Mouse (Mus musculus) limb, embryonic 15.5 days (tissue): ENCODE results near the gene Usp18. TPM values are rescaled to one million over a fixed set of nuclear protein-coding genes. Genes with fewer than 3 reads are reported as not detected.

Experiments
- ATAC-seq: fragments of 200-750 bp; cut with Nextera tagmentation; 2 replicates; pipeline ENCODE4 v1.8.0; 2017; ENCODE audit warnings: low read depth, moderate TSS enrichment; ENCODE audit not compliant: insufficient number of reproducible peaks, low FRiP score, low TSS enrichment
- H3K27ac ChIP-seq: fragments of 300-500 bp; sonication (generic); 2 replicates; pipeline ENCODE4 v1.5.1; 2015; ENCODE audit warnings: moderate library complexity, mild to moderate bottlenecking, inconsistent platforms
- H3K27me3 ChIP-seq: fragments of 300-500 bp; sonication (generic); 2 replicates; pipeline ENCODE4 v1.6.1; 2015; ENCODE audit warnings: inconsistent platforms
- H3K36me3 ChIP-seq: fragments of 300-500 bp; sonication (generic); 2 replicates; pipeline ENCODE4 v1.6.1; 2015; ENCODE audit warnings: inconsistent platforms
- H3K4me1 ChIP-seq: fragments of 300-500 bp; sonication (generic); 2 replicates; pipeline ENCODE4 v1.6.1; 2015; ENCODE audit warnings: inconsistent platforms
- H3K4me2 ChIP-seq: fragments of 300-500 bp; sonication (generic); 2 replicates; pipeline ENCODE4 v1.6.1; 2015; ENCODE audit warnings: mild to moderate bottlenecking, inconsistent platforms
- H3K4me3 ChIP-seq: fragments of 300-500 bp; sonication (generic); 2 replicates; pipeline ENCODE4 v1.5.1; 2015; ENCODE audit warnings: mild to moderate bottlenecking, inconsistent platforms
- H3K9ac ChIP-seq: fragments of 300-500 bp; sonication (generic); 2 replicates; pipeline ENCODE4 v1.6.1; 2015; ENCODE audit warnings: inconsistent platforms
- H3K9me3 ChIP-seq: fragments of 300-500 bp; sonication (generic); 2 replicates; pipeline ENCODE4 v1.6.1; 2016; ENCODE audit warnings: inconsistent platforms
- WGBS: fragments of 180-500 bp; shearing (Covaris S2); methylation state at CpG from one replicate; pipeline ENCODE4 v1.1.7; 2015; 5-methylcytosine and 5-hydroxymethylcytosine counted together
- polyA plus RNA-seq: library from polyadenylated mRNA; unstranded; fragments of >200 nt; fragmentation: Nextera tagmentation; extraction: Ambion mirVana; gene quantifications from 2 replicates; pipeline ENCODE4 v1.2.1, GENCODE M21; 2015

The Usp18 gene
- polyA plus RNA-seq, 1 experiment from 2014 or later = 2.0 TPM

- Histone ChIP-seq H3K36me3 (no peaks in the 10 kb centered on the region), H3K4me2 (no peak overlapping the region), H3K27me3 (no peaks in the 10 kb centered on the region), H3K9me3 (no peaks in the 10 kb centered on the region), H3K27ac (no peak overlapping the region), H3K9ac (no peak overlapping the region), H3K4me1 (no peaks in the 10 kb centered on the region), H3K4me3 (no peak overlapping the region)
- no peak for ATAC-seq
- 78% methylated on average over 2 of the region's 2 CpGs for WGBS
These were observed 19.0 kb upstream of the Usp18 start for GRCm38 (mm10) chr6:121226744-121227143.

GRCm38 (mm10) chr6:121228421-121228820, 17.3 kb upstream of the Usp18 start:
- no peak overlapping the region for H3K9ac ChIP-seq
- no peak overlapping the region for H3K27ac ChIP-seq
- no peaks in the 10 kb centered on the region for H3K9me3 ChIP-seq
- 76% methylated on average over 8 of the region's 8 CpGs for WGBS
- H3K36me3 ChIP-seq = no peaks in the 10 kb centered on the region
- H3K27me3 ChIP-seq = no peaks in the 10 kb centered on the region
- H3K4me3 ChIP-seq = no peak overlapping the region
- no peak for ATAC-seq
- H3K4me1 ChIP-seq = no peaks in the 10 kb centered on the region
- no peak overlapping the region for H3K4me2 ChIP-seq

- no peak overlapping the region for H3K4me2 ChIP-seq
- H3K27me3 ChIP-seq = no peaks in the 10 kb centered on the region
- H3K4me3 ChIP-seq = no peak overlapping the region
- H3K36me3 ChIP-seq = no peaks in the 10 kb centered on the region
- ATAC-seq = no peak
- H3K9ac ChIP-seq = no peak overlapping the region
- no peaks in the 10 kb centered on the region for H3K4me1 ChIP-seq
- H3K27ac ChIP-seq = no peak overlapping the region
- no peaks in the 10 kb centered on the region for H3K9me3 ChIP-seq
- WGBS = 44% methylated on average over 1 of the region's 1 CpGs
These were observed 13.1 kb upstream of the Usp18 start for GRCm38 (mm10) chr6:121232652-121233051.

- no peak for ATAC-seq
- Histone ChIP-seq H3K9me3 (no peaks in the 10 kb centered on the region), H3K4me1 (no peaks in the 10 kb centered on the region), H3K27me3 (0 out of 2 replicates have a peak, but pooled peaks cover 4% of the 10 kb centered on the region), H3K27ac (no peak overlapping the region), H3K4me2 (no peak overlapping the region), H3K4me3 (no peak overlapping the region), H3K9ac (no peak overlapping the region), H3K36me3 (no peaks in the 10 kb centered on the region)
- 79% methylated on average over 2 of the region's 2 CpGs for WGBS
These were observed 9.3 kb upstream of the Usp18 start for GRCm38 (mm10) chr6:121236386-121236785.

- Histone ChIP-seq H3K4me2 (no peak overlapping the region), H3K9ac (no peak overlapping the region), H3K9me3 (no peaks in the 10 kb centered on the region), H3K27me3 (peaks cover 4% of the 10 kb centered on the region; the same call in 1 of the 2 replicates), H3K4me3 (no peak overlapping the region), H3K4me1 (no peaks in the 10 kb centered on the region), H3K36me3 (no peaks in the 10 kb centered on the region), H3K27ac (no peak overlapping the region)
- ATAC-seq = no peak
- whole genome bisulfite sequencing = 92% methylated on average over 4 of the region's 4 CpGs
These were observed 7.5 kb upstream of the Usp18 start for GRCm38 (mm10) chr6:121238209-121238608.

- Histone ChIP-seq H3K27me3 (peaks cover 8% of the 10 kb centered on the region; the same call in 1 of the 2 replicates), H3K4me2 (no peak overlapping the region), H3K9ac (no peak overlapping the region), H3K27ac (no peak overlapping the region), H3K4me1 (no peaks in the 10 kb centered on the region), H3K4me3 (no peak overlapping the region), H3K9me3 (no peaks in the 10 kb centered on the region), H3K36me3 (no peaks in the 10 kb centered on the region)
- ATAC-seq = no peak
- 84% methylated on average over 2 of the region's 2 CpGs for WGBS
These were observed 3.9 kb upstream of the Usp18 start for GRCm38 (mm10) chr6:121241780-121242179.

GRCm38 (mm10) chr6:121243161-121243560, 2.5 kb upstream of the Usp18 start:
- Histone ChIP-seq H3K4me3 (no peak overlapping the region), H3K9ac (no peak overlapping the region), H3K9me3 (no peaks in the 10 kb centered on the region), H3K4me1 (no peaks in the 10 kb centered on the region), H3K27ac (no peak overlapping the region), H3K4me2 (no peak overlapping the region), H3K27me3 (peaks cover 8% of the 10 kb centered on the region; the same call in 1 of the 2 replicates), H3K36me3 (no peaks in the 10 kb centered on the region)
- no peak for ATAC-seq
- WGBS = 41% methylated on average over 10 of the region's 10 CpGs

- Histone ChIP-seq H3K36me3 (no peaks in the 10 kb centered on the region), H3K4me1 (no peaks in the 10 kb centered on the region), H3K4me2 (peak overlapping the region; percentile 55), H3K27ac (no peak overlapping the region), H3K27me3 (peaks cover 6% of the 10 kb centered on the region; the same call in 1 of the 2 replicates), H3K4me3 (peak overlapping the region; percentile 51), H3K9me3 (no peaks in the 10 kb centered on the region), H3K9ac (peak overlapping the region; percentile 35; the same call in 1 of the 2 replicates)
- WGBS = 4% methylated on average over 4 of the region's 4 CpGs
- 0 out of 2 replicates have a peak, but pooled peaks have one; percentile 9 for ATAC-seq
These were observed 293 bp downstream of the Usp18 start for GRCm38 (mm10) chr6:121246037-121246361.

- H3K27me3 ChIP-seq = no peaks in the 10 kb centered on the region
These were observed 4.7 kb downstream of the Usp18 start for GRCm38 (mm10) chr6:121250406-121250805.

GRCm38 (mm10) chr6:121251256-121251655, 5.5 kb downstream of the Usp18 start:
- H3K4me1 ChIP-seq = no peaks in the 10 kb centered on the region
- no peaks in the 10 kb centered on the region for H3K9me3 ChIP-seq
- 62% methylated on average over 5 of the region's 5 CpGs for WGBS
- H3K4me3 ChIP-seq = no peak overlapping the region
- ATAC-seq = no peak
- H3K27ac ChIP-seq = no peak overlapping the region
- no peak overlapping the region for H3K9ac ChIP-seq
- H3K27me3 ChIP-seq = no peaks in the 10 kb centered on the region
- no peak overlapping the region for H3K4me2 ChIP-seq
- H3K36me3 ChIP-seq = no peaks in the 10 kb centered on the region

More at GRCm38 (mm10) chr6:121250406-121250805, 4.7 kb downstream of the Usp18 start:
- Histone ChIP-seq H3K9ac (no peak overlapping the region), H3K4me2 (no peak overlapping the region), H3K4me3 (no peak overlapping the region), H3K9me3 (no peaks in the 10 kb centered on the region), H3K4me1 (no peaks in the 10 kb centered on the region), H3K27ac (no peak overlapping the region), H3K36me3 (no peaks in the 10 kb centered on the region)
- ATAC-seq = no peak
- 68% methylated on average over 1 of the region's 1 CpGs for WGBS

- WGBS = 30% methylated on average over 9 of the region's 9 CpGs
- Histone ChIP-seq H3K36me3 (no peaks in the 10 kb centered on the region), H3K27me3 (no peaks in the 10 kb centered on the region), H3K4me1 (no peaks in the 10 kb centered on the region), H3K9me3 (no peaks in the 10 kb centered on the region), H3K4me2 (no peak overlapping the region), H3K4me3 (no peak overlapping the region), H3K27ac (no peak overlapping the region), H3K9ac (no peak overlapping the region)
- ATAC-seq = no peak
These were observed 14.8 kb downstream of the Usp18 start for GRCm38 (mm10) chr6:121260548-121260947.

- no peak overlapping the region for H3K4me2 ChIP-seq
- 74% methylated on average over 8 of the region's 8 CpGs for WGBS
- H3K9ac ChIP-seq = no peak overlapping the region
- H3K36me3 ChIP-seq = no peaks in the 10 kb centered on the region
- H3K4me1 ChIP-seq = no peaks in the 10 kb centered on the region
- H3K4me3 ChIP-seq = no peak overlapping the region
- H3K9me3 ChIP-seq = no peaks in the 10 kb centered on the region
- no peak for ATAC-seq
- H3K27me3 ChIP-seq = no peaks in the 10 kb centered on the region
- no peak overlapping the region for H3K27ac ChIP-seq
These were observed 15.5 kb downstream of the Usp18 start for GRCm38 (mm10) chr6:121261233-121261632.

GRCm38 (mm10) chr6:121262004-121262403, 16.3 kb downstream of the Usp18 start:
- WGBS = 70% methylated on average over 10 of the region's 10 CpGs
- Histone ChIP-seq H3K4me2 (no peak overlapping the region), H3K4me3 (no peak overlapping the region), H3K27me3 (no peaks in the 10 kb centered on the region), H3K9ac (no peak overlapping the region), H3K36me3 (no peaks in the 10 kb centered on the region), H3K4me1 (no peaks in the 10 kb centered on the region), H3K27ac (no peak overlapping the region), H3K9me3 (no peaks in the 10 kb centered on the region)
- no peak for ATAC-seq
